Mouse (Mus musculus) ovary, postnatal 10 days (tissue): Measurements from ENCODE around the gene Cyp27a1.
A peak's percentile ranks its signal among the peaks of the same experiment; 100 is the strongest.

Source experiments
- DNase-seq: peaks from one replicate; pipeline ENCODE4 v3.0.0; 2022; ENCODE audit warnings: low spot score

Cyp27a1 gene

GRCm38 (mm10) chr1:74773136-74773535 is 59.8 kb downstream of the Cyp27a1 start:
- DNase-seq: peak; percentile 55

DNA sequence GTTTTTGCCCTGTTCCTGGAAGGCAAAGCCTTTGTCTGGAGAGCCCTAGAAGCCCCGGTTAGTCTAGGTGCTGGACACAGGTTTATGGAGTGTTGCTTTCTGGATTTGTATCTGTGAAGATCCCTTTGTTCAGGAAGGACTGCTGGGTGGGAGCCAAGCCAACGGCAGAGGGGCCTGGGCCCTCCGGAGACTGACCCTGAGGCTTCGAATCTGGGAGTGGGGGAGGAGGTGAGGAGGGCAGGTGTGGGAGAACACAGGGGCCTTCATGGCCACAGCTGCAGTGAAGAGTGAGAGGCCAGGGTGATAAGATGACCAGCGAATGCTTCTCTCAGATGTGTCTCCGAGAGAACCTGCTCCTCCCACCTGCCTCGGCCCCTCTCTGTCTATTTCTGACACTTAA is 60.7 kb downstream of the Cyp27a1 start:
- no peak for DNase-seq

DNA sequence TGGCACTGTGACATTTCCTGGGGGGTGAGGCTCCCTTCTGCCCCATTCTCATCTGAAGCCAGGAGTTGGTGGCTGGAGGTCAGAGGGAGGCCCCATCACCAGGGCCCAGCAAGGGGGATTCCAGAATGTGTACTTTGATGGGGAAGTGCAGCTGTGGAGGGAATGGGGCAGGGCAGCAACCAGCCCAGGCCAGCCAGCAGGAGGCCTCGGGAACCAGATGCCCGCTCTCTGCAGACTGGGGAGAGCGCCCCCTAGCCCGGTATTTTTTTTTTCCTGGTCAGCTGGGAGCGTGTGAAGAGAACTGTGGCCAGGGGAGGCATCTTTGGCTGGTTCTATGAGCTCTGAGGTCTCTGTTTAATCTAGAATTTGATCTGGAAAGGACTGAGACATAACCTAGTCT is 62.4 kb downstream of the Cyp27a1 start:
- DNase-seq: no peak

DNA sequence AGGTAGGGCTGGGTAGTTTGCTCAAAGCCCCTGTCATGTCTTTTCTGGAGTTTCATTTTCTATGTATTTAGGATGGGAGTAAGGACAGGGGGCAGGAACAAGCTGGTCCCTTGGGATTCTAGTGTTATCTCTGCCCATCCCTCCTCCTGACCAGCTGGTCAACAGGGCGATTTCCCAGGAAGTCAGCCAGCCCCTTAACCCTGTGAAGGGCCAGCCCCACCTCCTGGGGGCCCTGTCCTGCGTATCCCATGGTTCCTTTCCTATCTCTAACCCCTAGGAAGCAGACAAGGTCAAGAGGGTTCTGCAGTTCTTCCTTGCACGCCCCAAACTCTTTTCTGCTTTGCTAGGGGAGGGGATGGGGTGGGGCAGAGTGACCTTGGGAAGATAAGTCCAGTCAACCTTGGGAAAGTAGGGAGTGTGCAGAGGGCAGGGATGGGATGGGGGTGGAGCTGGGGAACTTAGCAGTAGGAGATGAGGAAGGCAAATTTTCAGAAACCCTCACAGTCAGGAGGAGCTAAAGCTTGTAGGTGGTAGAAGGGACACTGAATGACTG is 65.6 kb downstream of the Cyp27a1 start:
- DNase-seq: no peak

- no peak for DNase-seq
Observed at GRCm38 (mm10) chr1:74782045-74782444, 68.7 kb downstream of the Cyp27a1 start.

- no peak for DNase-seq
Observed at GRCm38 (mm10) chr1:74783554-74783953, 70.2 kb downstream of the Cyp27a1 start.

- no peak for DNase-seq
Observed at GRCm38 (mm10) chr1:74784041-74784759, 70.8 kb downstream of the Cyp27a1 start.
